Mouse (Mus musculus) testis, adult 2 months (tissue): Measurements from ENCODE around the gene Tmem14a.

Experiments
- CTCF ChIP-seq: fragments of 200-500 bp; IDR thresholded peaks from 2 replicates; pipeline ENCODE4 v1.5.1; 2012; ENCODE audit warnings: low read depth, mild to moderate bottlenecking, inconsistent platforms, low read length, moderate library complexity; ENCODE audit not compliant: control insufficient read depth, insufficient read depth, insufficient replicate concordance
- POLR2A ChIP-seq: fragments of 200-500 bp; IDR thresholded peaks from 2 replicates; pipeline ENCODE4 v1.6.1; 2012; ENCODE audit warnings: low read depth, mild to moderate bottlenecking, inconsistent platforms, low read length, moderate library complexity; ENCODE audit not compliant: control insufficient read depth

DNA sequence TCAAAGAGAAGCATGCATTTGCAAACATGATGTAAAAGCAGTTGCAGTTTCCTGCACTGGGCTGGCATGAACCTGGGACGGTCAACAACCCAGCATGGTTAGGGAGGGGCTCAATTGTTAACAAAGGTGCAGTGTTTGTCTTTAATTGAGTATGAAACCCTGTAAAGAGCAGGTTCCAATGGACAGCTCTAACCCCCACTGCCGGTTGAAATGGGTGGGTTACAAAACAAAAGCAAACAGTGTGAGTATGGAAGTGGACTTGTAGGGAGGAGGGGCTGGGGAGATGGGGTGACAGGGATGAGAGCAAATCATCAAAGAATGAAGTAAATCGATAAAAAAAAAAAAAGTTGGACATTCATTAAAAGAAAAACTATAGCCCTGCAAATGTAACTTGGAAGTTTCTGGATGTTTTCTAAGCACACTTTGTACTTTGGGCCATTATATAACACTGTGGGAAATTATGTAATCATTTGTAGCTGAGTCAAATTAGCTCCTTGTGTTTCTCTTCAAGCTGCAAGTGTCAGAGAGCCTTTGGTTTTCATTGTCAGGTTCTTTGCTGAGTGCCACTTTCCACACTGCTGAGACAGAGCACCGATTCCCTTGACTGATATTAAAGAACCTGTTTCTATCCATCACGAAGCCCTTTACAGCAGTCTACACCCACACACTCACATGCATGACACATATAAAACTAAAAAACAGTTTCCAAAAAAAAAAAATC lies 13.5 kb downstream of the Tmem14a start:
- no peak for TF ChIP-seq CTCF
- TF ChIP-seq POLR2A = no peak
